Mouse (Mus musculus): ENCODE data around the gene Cyb561d2. TPM values are rescaled to one million over a fixed set of nuclear protein-coding genes. Genes with fewer than 3 reads are reported as not detected.
A peak's percentile ranks its signal among the peaks of the same experiment; 100 is the strongest.

Cyb561d2 gene
- total RNA-seq, 4 experiments from 2014 or later, result 21.1 to 28.3 (median 25.1) TPM

- no peak for DNase-seq
Measured at GRCm38 (mm10) chr9:107521711-107522399, 20.1 kb downstream of the Cyb561d2 start.

GRCm38 (mm10) chr9:107521190-107521589, 20.8 kb downstream of the Cyb561d2 start:
- no peak for DNase-seq

GRCm38 (mm10) chr9:107520331-107520730, 21.7 kb downstream of the Cyb561d2 start:
- no peak for DNase-seq

GRCm38 (mm10) chr9:107514303-107514955, 27.6 kb downstream of the Cyb561d2 start:
- DNase-seq, result peak; percentile 54

GRCm38 (mm10) chr9:107512326-107512725, 29.7 kb downstream of the Cyb561d2 start:
- DNase-seq, result no peak

- no peak for DNase-seq
Measured at GRCm38 (mm10) chr9:107511436-107511835, 30.6 kb downstream of the Cyb561d2 start.

GRCm38 (mm10) chr9:107510384-107511100, 31.5 kb downstream of the Cyb561d2 start:
- no peak for DNase-seq

GRCm38 (mm10) chr9:107508266-107508665, 33.7 kb downstream of the Cyb561d2 start:
- DNase-seq, result no peak

GRCm38 (mm10) chr9:107504662-107505537, 37.1 kb downstream of the Cyb561d2 start:
- no peak for DNase-seq

- no peak for DNase-seq
Measured at GRCm38 (mm10) chr9:107502131-107502846, 39.7 kb downstream of the Cyb561d2 start.

- no peak for DNase-seq
Measured at GRCm38 (mm10) chr9:107500708-107501286, 41.2 kb downstream of the Cyb561d2 start.

- no peak for DNase-seq
Measured at GRCm38 (mm10) chr9:107496359-107496758, 45.6 kb downstream of the Cyb561d2 start.

GRCm38 (mm10) chr9:107494238-107494637, 47.8 kb downstream of the Cyb561d2 start:
- no peak for DNase-seq

GRCm38 (mm10) chr9:107493511-107493910, 48.5 kb downstream of the Cyb561d2 start:
- DNase-seq, result no peak

GRCm38 (mm10) chr9:107490625-107491024, 51.4 kb downstream of the Cyb561d2 start:
- no peak for DNase-seq

GRCm38 (mm10) chr9:107490146-107490545, 51.8 kb downstream of the Cyb561d2 start:
- DNase-seq, result no peak

Other genes with a start within 250 kb of the Cyb561d2 start
- 10 to 100 TPM in 1 of 4 experiments, 1 to 10 TPM in 3; 4.1 to 62.8 (median 6.5) TPM for gene Cish, start 246.2 kb downstream of the Cyb561d2 start, total RNA-seq (2022)
- 10 to 100 TPM; 11.6 to 19.6 (median 17.9) TPM for gene Hemk1, start 203.8 kb downstream of the Cyb561d2 start, total RNA-seq (2022)
- gene 6430571L13Rik, start 201.6 kb downstream of the Cyb561d2 start, total RNA-seq (2022), result 1 to 10 TPM; 1.0 to 1.6 (median 1.3) TPM
- 10 to 100 TPM in 2 of 4 experiments, 1 to 10 TPM in 2; 9.1 to 17.3 (median 11.7) TPM for gene Cacna2d2, start 142.6 kb downstream of the Cyb561d2 start, total RNA-seq (2022)
- gene Tmem115, start 8.2 kb downstream of the Cyb561d2 start, total RNA-seq (2022), result 10 to 100 TPM; 41.7 to 51.9 (median 46.5) TPM
- gene Nprl2, start within 50 bp of the Cyb561d2 start, total RNA-seq (2022), result 10 to 100 TPM; 30.3 to 35.9 (median 32.0) TPM
- gene Zmynd10, start 5.1 kb upstream of the Cyb561d2 start, total RNA-seq (2022), result 1 to 10 TPM in 1 of 4 experiments, under 1 TPM in 2, not detected in 1; 0.41 to 1.7 (median 0.62) TPM
- gene Rassf1, start 9.4 kb upstream of the Cyb561d2 start, total RNA-seq (2022), result 10 to 100 TPM; 16.1 to 33.1 (median 26.2) TPM
- gene Tusc2, start 21.1 kb upstream of the Cyb561d2 start, total RNA-seq (2022), result 10 to 100 TPM; 55.1 to 64.1 (median 61.8) TPM
- gene Hyal2, start 25.8 kb upstream of the Cyb561d2 start, total RNA-seq (2022), result 10 to 100 TPM; 27.3 to 47.0 (median 36.3) TPM
- 10 to 100 TPM in 1 of 4 experiments, 1 to 10 TPM in 3; 7.7 to 14.2 (median 9.3) TPM for gene Hyal1, start 34.7 kb upstream of the Cyb561d2 start, total RNA-seq (2022)
- 10 to 100 TPM; 15.3 to 20.1 (median 17.0) TPM for gene Naa80, start 36.7 kb upstream of the Cyb561d2 start, total RNA-seq (2022)
- gene Hyal3, start 38.6 kb upstream of the Cyb561d2 start, total RNA-seq (2022), result 1 to 10 TPM; 1.5 to 2.3 (median 2.0) TPM
- 10 to 100 TPM; 36.7 to 49.1 (median 39.8) TPM for gene Ifrd2, start 45.4 kb upstream of the Cyb561d2 start, total RNA-seq (2022)
- gene Sema3b, start 67.0 kb upstream of the Cyb561d2 start, total RNA-seq (2022), result 1 to 10 TPM; 5.0 to 7.7 (median 6.2) TPM
- gene Gnai2, start 93.2 kb upstream of the Cyb561d2 start, total RNA-seq (2022), result 100 to 1,000 TPM; 229 to 382 (median 295) TPM
- gene Slc38a3, start 127.3 kb upstream of the Cyb561d2 start, total RNA-seq (2022), result 1 to 10 TPM in 1 of 4 experiments, under 1 TPM in 3; 0.31 to 2.2 (median 0.74) TPM
- under 1 TPM in 1 of 4 experiments, not detected in 3; 0.74 TPM for gene Gnat1, start 137.5 kb upstream of the Cyb561d2 start, total RNA-seq (2022)
- gene Sema3f, start 168.3 kb upstream of the Cyb561d2 start, total RNA-seq (2022), result 10 to 100 TPM; 25.0 to 41.2 (median 29.8) TPM
- 100 to 1,000 TPM in 2 of 4 experiments, 10 to 100 TPM in 2; 91.2 to 204 (median 127) TPM for gene Rbm5, start 228.8 kb upstream of the Cyb561d2 start, total RNA-seq (2022)

Data from adrenal gland, adult 8-10 months (tissue).